Mouse (Mus musculus) MEL (cell line): Measurements from ENCODE around the gene Stac. TPM values are rescaled to one million over a fixed set of nuclear protein-coding genes. Genes with fewer than 3 reads are reported as not detected.

Experiments used
- DNase-seq: peaks from one replicate; pipeline ENCODE4 v3.0.0; 2011; ENCODE audit warnings: low read depth, low spot score
- H3K27ac ChIP-seq: 2 replicates; pipeline ENCODE4 v1.5.1; 2012; ENCODE audit warnings: low read depth, mild to moderate bottlenecking, control low read depth, low read length, moderate library complexity; ENCODE audit not compliant: control insufficient read depth
- H3K27me3 ChIP-seq, 2 experiments: fragments of 150-350 bp in 1 of 2; sonication (generic) in 1 of 2; 2 replicates each; pipeline ENCODE4 v1.6.1; 2012; ENCODE audit warnings: low read length in 2 of 2, mild to moderate bottlenecking in 2 of 2, improper control_type of control experiment in 1 of 2, moderate library complexity in 1 of 2; ENCODE audit not compliant: insufficient read depth in 2 of 2, control insufficient read depth in 1 of 2
- H3K36me3 ChIP-seq, 2 experiments: 2 replicates each; pipeline ENCODE4 v1.6.1; 2012 to 2014; ENCODE audit warnings: low read length in 2 of 2, improper control_type of control experiment in 1 of 2, inconsistent platforms in 1 of 2, mild to moderate bottlenecking in 1 of 2; ENCODE audit not compliant: insufficient read depth in 2 of 2, control insufficient read depth in 1 of 2
- H3K4me1 ChIP-seq, 2 experiments: fragments of 150-350 bp in 1 of 2; sonication (generic) in 1 of 2; 2 replicates each; pipeline ENCODE4 v1.6.1; 2012; ENCODE audit warnings: low read length in 2 of 2, improper control_type of control experiment in 1 of 2, mild to moderate bottlenecking in 1 of 2; ENCODE audit not compliant: insufficient read depth in 2 of 2, control insufficient read depth in 1 of 2
- H3K4me3 ChIP-seq, 2 experiments: fragments of 150-350 bp in 1 of 2; sonication (generic) in 1 of 2; 2 replicates each; pipeline ENCODE4 v1.5.1; 2012; ENCODE audit warnings: low read depth in 2 of 2, low read length in 2 of 2, mild to moderate bottlenecking in 2 of 2, moderate library complexity in 2 of 2, control low read depth in 1 of 2, improper control_type of control experiment in 1 of 2; ENCODE audit not compliant: control insufficient read depth in 1 of 2, insufficient read depth in 1 of 2
- H3K79me2 ChIP-seq: 2 replicates; pipeline ENCODE4 v1.6.1; 2012; ENCODE audit warnings: mild to moderate bottlenecking, low read length, moderate library complexity; ENCODE audit not compliant: control insufficient read depth, poor library complexity, insufficient read depth
- H3K9ac ChIP-seq: 2 replicates; pipeline ENCODE4 v1.6.1; 2012; ENCODE audit warnings: low read depth, mild to moderate bottlenecking, control low read depth, low read length, moderate library complexity; ENCODE audit not compliant: control insufficient read depth, poor library complexity, severe bottlenecking
- H3K9me3 ChIP-seq: fragments of 150-350 bp; sonication (generic); replicated peaks from 2 replicates; pipeline ENCODE4 v1.6.1; 2012; ENCODE audit warnings: mild to moderate bottlenecking, low read length, improper control_type of control experiment, moderate library complexity; ENCODE audit not compliant: insufficient read depth
- BHLHE40 ChIP-seq: IDR thresholded peaks from 2 replicates; pipeline ENCODE4 v1.6.1; 2012; ENCODE audit warnings: low read depth, mild to moderate bottlenecking, inconsistent platforms, low read length, improper control_type of control experiment, borderline replicate concordance
- CHD1 ChIP-seq: IDR thresholded peaks from 2 replicates; pipeline ENCODE4 v1.6.1; 2012; ENCODE audit warnings: low read depth, mild to moderate bottlenecking, inconsistent platforms, low read length, improper control_type of control experiment
- CHD2 ChIP-seq: IDR thresholded peaks from 2 replicates; pipeline ENCODE4 v1.6.1; 2011; ENCODE audit warnings: low read length, improper control_type of control experiment
- CTCF ChIP-seq, 3 experiments: IDR thresholded peaks in 2 of 3; conservative IDR thresholded peaks in 1 of 3; 2 replicates each; pipeline ENCODE4 v1.5.1; 2011 to 2012; ENCODE audit warnings: low read length in 3 of 3, low read depth in 2 of 3, mild to moderate bottlenecking in 2 of 3, improper control_type of control experiment in 1 of 3, inconsistent platforms in 1 of 3, mixed read lengths in 1 of 3, moderate library complexity in 1 of 3; ENCODE audit not compliant: control insufficient read depth in 1 of 3, insufficient read depth in 1 of 3, poor library complexity in 1 of 3, severe bottlenecking in 1 of 3
- KAT2A ChIP-seq: conservative IDR thresholded peaks from 2 replicates; pipeline ENCODE4 v1.6.1; 2012; ENCODE audit warnings: low read depth, low read length, improper control_type of control experiment, inconsistent platforms
- MAZ ChIP-seq: IDR thresholded peaks from 2 replicates; pipeline ENCODE4 v1.6.1; 2012; ENCODE audit warnings: low read depth, mild to moderate bottlenecking, inconsistent platforms, low read length, improper control_type of control experiment
- MEF2A ChIP-seq: IDR thresholded peaks from 2 replicates; pipeline ENCODE4 v1.6.1; 2014; ENCODE audit warnings: low read depth, mild to moderate bottlenecking, inconsistent platforms, low read length, improper control_type of control experiment; ENCODE audit not compliant: poor library complexity, insufficient replicate concordance, severe bottlenecking; ENCODE audit errors: extremely low read depth
- MYC ChIP-seq: IDR thresholded peaks from 2 replicates; pipeline ENCODE4 v1.6.1; 2011; ENCODE audit warnings: low read depth, mild to moderate bottlenecking, low read length, improper control_type of control experiment, moderate library complexity
- NELFE ChIP-seq: IDR thresholded peaks from 2 replicates; pipeline ENCODE4 v1.6.1; 2011; ENCODE audit warnings: low read depth, low read length, improper control_type of control experiment
- NRF1 ChIP-seq: IDR thresholded peaks from 2 replicates; pipeline ENCODE4 v1.6.1; 2014; ENCODE audit warnings: low read depth, mild to moderate bottlenecking, inconsistent platforms, low read length, improper control_type of control experiment, moderate library complexity; ENCODE audit not compliant: poor library complexity, insufficient read depth, severe bottlenecking
- POLR2AphosphoS2 ChIP-seq: IDR thresholded peaks from 2 replicates; pipeline ENCODE4 v1.6.1; 2011; ENCODE audit warnings: low read length, improper control_type of control experiment
- POLR2AphosphoS5 ChIP-seq: IDR thresholded peaks from 2 replicates; pipeline ENCODE4 v1.6.1; 2012; ENCODE audit warnings: low read depth, borderline replicate concordance, mild to moderate bottlenecking, inconsistent platforms, low read length, moderate library complexity, mixed read lengths
- SMC3 ChIP-seq: IDR thresholded peaks from 2 replicates; pipeline ENCODE4 v1.6.1; 2011; ENCODE audit warnings: low read depth, low read length, improper control_type of control experiment
- TAL1 ChIP-seq: IDR thresholded peaks from 2 replicates; pipeline ENCODE4 v1.6.1; 2012; ENCODE audit warnings: mild to moderate bottlenecking, inconsistent platforms, low read length, moderate library complexity, mixed read lengths
- TCF12 ChIP-seq: IDR thresholded peaks from 2 replicates; pipeline ENCODE4 v1.6.1; 2014; ENCODE audit warnings: low read depth, mild to moderate bottlenecking, inconsistent platforms, low read length, improper control_type of control experiment, moderate library complexity
- USF2 ChIP-seq, 2 experiments: IDR thresholded peaks; 2 replicates each; pipeline ENCODE4 v1.6.1; 2011 to 2012; ENCODE audit warnings: improper control_type of control experiment in 2 of 2, low read length in 2 of 2, borderline replicate concordance in 1 of 2, inconsistent platforms in 1 of 2, low read depth in 1 of 2, mild to moderate bottlenecking in 1 of 2; ENCODE audit not compliant: insufficient read depth in 1 of 2
- ZKSCAN1 ChIP-seq: IDR thresholded peaks from 2 replicates; pipeline ENCODE4 v1.6.1; 2012; ENCODE audit warnings: low read depth, mild to moderate bottlenecking, inconsistent platforms, low read length, improper control_type of control experiment, moderate library complexity
- ZMIZ1 ChIP-seq: IDR thresholded peaks from 2 replicates; pipeline ENCODE4 v1.6.1; 2012; ENCODE audit warnings: low read depth, mild to moderate bottlenecking, inconsistent platforms, low read length, improper control_type of control experiment, moderate library complexity
- ZNF384 ChIP-seq: IDR thresholded peaks from 2 replicates; pipeline ENCODE4 v1.6.1; 2012; ENCODE audit warnings: low read depth, mild to moderate bottlenecking, inconsistent platforms, low read length, improper control_type of control experiment
- polyA plus RNA-seq, 2 experiments: library from polyadenylated mRNA; stranded (reverse) in 1 of 2; unstranded in 1 of 2; fragments of >175 nt in 1 of 2; fragments of >200 nt in 1 of 2; gene quantifications; 2 replicates each; pipeline versions ENCODE4 v1.2.1 to v1.2.4; 2012; ENCODE audit warnings: low replicate concordance in 2 of 2, low read depth in 1 of 2; ENCODE audit not compliant: insufficient read length in 2 of 2, insufficient read depth in 1 of 2, missing spikeins in 1 of 2
- total RNA-seq: library from RNA; depleted of rRNA; stranded (reverse); fragments of 300-350 nt; gene quantifications from 2 replicates; pipeline ENCODE4 v1.2.3, GENCODE M21; 2012

The Stac gene
- total and polyA plus RNA-seq, 3 experiments, result not detected

- H3K27me3 ChIP-seq, result no peaks in the 10 kb centered on the region
- H3K9ac ChIP-seq, result no peak overlapping the region
- H3K36me3 ChIP-seq, result no peaks in the 10 kb centered on the region
- TF ChIP-seq TAL1 (no peak), NELFE (no peak), POLR2AphosphoS5 (no peak)
- no peak overlapping the region for H3K4me3 ChIP-seq
- no peak overlapping the region for H3K27ac ChIP-seq
- no peaks in the 10 kb centered on the region for H3K9me3 ChIP-seq
- no peak for DNase-seq
- H3K4me1 ChIP-seq, result no peaks in the 10 kb centered on the region
- no peaks in the 10 kb centered on the region for H3K79me2 ChIP-seq
Observed at GRCm38 (mm10) chr9:111679516-111679915, 10.6 kb downstream of the Stac start.

GRCm38 (mm10) chr9:111669816-111670215 lies 20.3 kb downstream of the Stac start:
- no peak for TF ChIP-seq CHD2
- TF ChIP-seq MAZ, result no peak
- TF ChIP-seq KAT2A, result no peak
- no peak for TF ChIP-seq ZKSCAN1
- TF ChIP-seq ZMIZ1, result no peak
- TF ChIP-seq NRF1, result no peak
- TF ChIP-seq CTCF (IDR thresholded peaks at IDR 0.05 in 2 of 3, conservative IDR thresholded peaks at IDR 0.05 in 1 of 3; ENCODE audit: control insufficient read depth in 1 of 3, insufficient read depth in 1 of 3, low read depth in 2 of 3, low read length in 3 of 3, poor library complexity in 1 of 3, severe bottlenecking in 1 of 3), result no peak
- no peak for TF ChIP-seq USF2 (IDR thresholded peaks at IDR 0.05; ENCODE audit: borderline replicate concordance in 1 of 2, insufficient read depth in 1 of 2, low read depth in 1 of 2, low read length in 2 of 2)
- no peak for TF ChIP-seq BHLHE40
- TF ChIP-seq POLR2AphosphoS2, result no peak
- no peak for TF ChIP-seq CHD1
- TF ChIP-seq MEF2A, result no peak
- no peak for TF ChIP-seq TCF12
- no peak for TF ChIP-seq MYC
- no peak for TF ChIP-seq SMC3
- TF ChIP-seq ZNF384, result no peak
- TF ChIP-seq, all 39 proteins: peak for 0
- Histone ChIP-seq H3K36me3 (no peaks in the 10 kb centered on the region), H3K27me3 (no peaks in the 10 kb centered on the region), H3K9me3 (no peaks in the 10 kb centered on the region), H3K4me1 (no peaks in the 10 kb centered on the region), H3K9ac (no peak overlapping the region), H3K79me2 (no peaks in the 10 kb centered on the region), H3K4me3 (no peak overlapping the region), H3K27ac (no peak overlapping the region)
- no peak for DNase-seq
